Mouse (Mus musculus): Measurements from ENCODE around the gene Tnfrsf25.
A peak's percentile ranks its signal among the peaks of the same experiment; 100 is the strongest.

The Tnfrsf25 gene

DNA sequence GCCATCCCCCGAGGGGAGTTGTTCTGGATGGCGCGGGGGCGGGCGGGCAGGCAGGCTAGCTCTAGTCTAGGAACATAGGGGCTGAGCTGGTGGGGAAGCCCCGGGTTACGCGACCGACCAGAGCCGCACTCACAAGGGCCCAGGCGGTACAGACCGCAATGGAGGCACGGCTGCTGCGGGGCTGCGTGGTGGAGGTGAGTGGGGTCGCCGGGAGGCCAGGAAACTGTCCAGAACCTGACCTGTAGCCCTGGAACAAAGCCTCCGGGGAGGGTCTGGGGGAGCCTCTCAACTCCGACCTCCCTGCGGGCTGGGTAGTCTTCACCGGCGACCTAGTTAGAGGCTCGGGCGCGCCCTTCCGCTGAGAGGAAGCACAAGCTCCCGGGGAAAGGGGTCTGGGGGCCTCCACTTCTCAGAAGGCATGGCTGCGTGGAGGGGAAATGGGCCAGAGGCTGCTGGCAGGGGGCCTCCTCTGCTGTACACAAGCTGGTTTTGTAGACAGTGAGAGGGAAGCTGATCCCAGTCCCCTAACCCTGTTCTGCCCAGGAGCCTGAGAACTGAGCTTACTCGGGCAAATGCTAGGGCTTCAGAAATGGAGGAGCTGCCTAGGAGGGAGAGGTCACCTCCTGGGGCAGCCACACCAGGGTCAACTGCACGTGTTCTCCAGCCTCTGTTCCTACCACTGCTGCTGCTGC lies at the start of gene Tnfrsf25:
Tnfrsf25 (plus strand) TSS at position 14 of the 692 bp plus-strand sequence.
- DNase-seq (ENCODE audit: low read depth, low spot score) = no peak

DNA sequence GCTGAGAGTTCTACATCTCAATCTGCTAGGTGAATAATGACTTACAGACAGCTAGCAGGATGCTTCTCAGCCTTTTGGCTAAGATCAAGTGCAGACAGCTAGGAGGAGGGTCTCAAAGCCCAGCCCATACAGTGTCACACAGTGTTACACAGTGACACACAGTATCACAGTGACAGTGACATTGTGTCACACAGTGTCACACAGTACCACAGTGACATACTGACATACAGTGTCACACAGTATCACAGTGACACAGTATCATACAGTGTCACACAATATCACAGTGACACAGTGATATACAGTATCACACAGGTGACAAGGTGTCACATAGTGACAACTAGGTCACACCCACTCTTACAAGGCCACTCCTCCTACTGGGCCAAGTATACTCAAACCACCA lies 48.5 kb upstream of the Tnfrsf25 start:
- no peak for DNase-seq (ENCODE audit: low read depth, low spot score)

DNA sequence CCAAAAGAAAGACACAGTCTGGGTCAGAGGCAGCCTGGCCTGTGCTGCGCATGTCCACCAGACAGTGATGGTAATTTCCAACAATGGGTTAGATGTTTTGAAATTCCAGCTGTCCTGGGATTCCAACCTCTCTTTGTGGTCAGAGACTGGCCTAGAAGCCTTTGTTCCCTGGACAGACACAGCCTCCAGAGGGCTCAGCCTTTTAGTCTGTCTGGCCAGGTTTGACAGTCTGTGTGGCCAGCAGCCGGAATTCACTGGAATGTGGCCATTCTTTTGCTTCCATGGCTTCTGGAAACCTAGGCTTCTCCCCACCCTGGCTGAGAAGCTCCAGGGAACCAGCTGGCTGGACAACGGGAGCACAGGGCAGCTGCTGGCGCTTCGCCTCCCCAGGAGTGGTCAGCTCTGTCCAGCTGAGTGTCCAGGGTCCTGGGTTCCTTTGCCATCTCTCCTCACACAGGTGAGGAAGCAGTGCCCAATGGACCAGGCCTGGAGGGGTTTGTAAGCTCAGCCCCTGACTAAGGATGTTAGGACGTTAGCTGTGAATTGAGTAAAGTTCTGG lies 47.5 kb upstream of the Tnfrsf25 start:
- peak; percentile 62 for DNase-seq (ENCODE audit: low read depth, low spot score)

DNA sequence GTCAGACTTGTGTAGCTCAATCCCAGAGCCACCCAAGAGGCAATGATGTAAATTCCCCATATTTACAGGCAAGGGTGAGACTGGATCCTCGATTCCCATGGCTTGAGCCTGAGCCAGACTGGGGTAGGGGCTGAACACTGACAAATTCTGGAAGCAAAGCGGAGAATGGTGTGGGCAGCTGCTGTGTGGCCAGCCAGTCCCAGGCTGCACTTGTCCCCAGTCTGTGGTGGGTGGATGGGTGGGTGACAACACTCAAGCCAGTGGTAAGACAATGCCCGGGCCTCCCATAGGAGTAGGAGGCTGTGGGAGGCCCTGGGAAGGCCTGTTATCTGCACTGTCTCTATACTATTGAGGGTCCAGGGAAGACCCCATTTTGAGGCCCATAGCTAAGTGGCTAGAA lies 46.5 kb upstream of the Tnfrsf25 start:
- DNase-seq (ENCODE audit: low read depth, low spot score) = no peak

- DNase-seq (ENCODE audit: low read depth, low spot score) = no peak
Observed at GRCm38 (mm10) chr4:152070494-152071396, 45.0 kb upstream of the Tnfrsf25 start.

- DNase-seq (ENCODE audit: low read depth, low spot score) = no peak
Observed at GRCm38 (mm10) chr4:152072121-152072601, 43.6 kb upstream of the Tnfrsf25 start, which contains the start of gene Plekhg5. Gene Plekhg5, plus strand, starts transcription at chr4:152072498.

- no peak for DNase-seq (ENCODE audit: low read depth, low spot score)
Observed at GRCm38 (mm10) chr4:152072655-152073054, 43.1 kb upstream of the Tnfrsf25 start.

DNA sequence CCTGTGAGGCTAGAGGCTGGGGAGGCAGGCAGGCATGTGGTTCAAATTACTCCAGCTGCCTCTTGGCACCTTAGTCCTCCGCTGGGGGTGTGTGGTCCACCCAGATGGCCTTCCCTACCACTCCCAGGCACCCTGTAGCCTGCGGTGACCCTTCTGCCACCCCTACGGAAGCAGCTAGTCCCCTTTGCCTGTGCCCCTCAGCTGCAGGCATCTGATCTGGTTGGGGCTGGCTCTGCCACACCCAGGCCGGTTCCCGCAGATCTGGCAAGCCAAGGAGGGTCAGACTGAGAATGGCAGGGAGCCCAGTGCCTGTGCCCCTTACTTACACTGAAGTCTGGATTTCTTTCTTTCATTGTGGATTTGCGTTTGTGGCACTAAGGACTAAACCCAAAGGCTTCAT lies 42.0 kb upstream of the Tnfrsf25 start:
- DNase-seq (ENCODE audit: low read depth, low spot score) = no peak

GRCm38 (mm10) chr4:152074548-152074947 lies 41.2 kb upstream of the Tnfrsf25 start:
- DNase-seq (ENCODE audit: low read depth, low spot score) = no peak

- DNase-seq (ENCODE audit: low read depth, low spot score) = no peak
Observed at GRCm38 (mm10) chr4:152077191-152077590, 38.5 kb upstream of the Tnfrsf25 start.

GRCm38 (mm10) chr4:152078105-152078530 lies 37.6 kb upstream of the Tnfrsf25 start:
- DNase-seq (ENCODE audit: low read depth, low spot score) = no peak

DNA sequence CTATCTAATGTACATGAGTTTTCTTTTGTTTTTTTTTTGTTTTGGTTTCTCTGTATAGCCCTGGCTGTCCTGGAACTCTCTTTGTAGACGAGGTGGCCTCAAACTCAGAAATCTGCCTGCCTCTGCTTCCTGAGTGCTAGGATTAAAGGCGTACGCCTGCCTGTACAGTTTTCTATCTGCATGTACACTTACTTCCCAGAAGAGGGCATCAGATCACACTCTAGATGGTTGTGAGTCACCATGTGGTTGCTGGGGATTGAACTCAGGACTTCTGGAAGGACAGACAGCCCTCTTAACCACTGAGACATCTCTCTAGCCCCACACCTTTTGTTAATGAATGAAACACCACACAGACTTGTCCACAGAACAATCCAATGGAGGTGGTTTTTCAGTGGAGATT lies 36.5 kb upstream of the Tnfrsf25 start:
- DNase-seq (ENCODE audit: low read depth, low spot score) = no peak

DNA sequence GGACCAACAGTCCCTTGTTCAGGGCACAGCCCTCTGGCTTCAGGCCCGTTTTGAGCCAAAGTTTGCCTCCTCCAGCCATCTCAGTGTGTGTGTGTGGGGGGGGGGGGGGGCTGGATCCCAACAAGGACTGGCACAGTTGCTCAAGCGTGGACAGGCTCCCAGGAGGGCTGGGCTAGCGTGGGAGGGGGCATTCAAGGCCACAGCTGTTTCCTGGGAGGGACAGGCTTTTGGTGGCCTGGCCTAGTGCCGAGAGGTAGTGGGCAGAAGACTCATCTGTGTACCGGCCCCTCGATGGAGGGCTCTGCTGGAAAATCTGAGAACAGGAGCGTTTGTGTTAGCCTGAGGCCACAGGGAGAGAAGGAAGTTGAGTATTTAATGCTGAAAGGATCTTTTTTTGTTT lies 35.8 kb upstream of the Tnfrsf25 start:
- DNase-seq (ENCODE audit: low read depth, low spot score) = no peak

DNA sequence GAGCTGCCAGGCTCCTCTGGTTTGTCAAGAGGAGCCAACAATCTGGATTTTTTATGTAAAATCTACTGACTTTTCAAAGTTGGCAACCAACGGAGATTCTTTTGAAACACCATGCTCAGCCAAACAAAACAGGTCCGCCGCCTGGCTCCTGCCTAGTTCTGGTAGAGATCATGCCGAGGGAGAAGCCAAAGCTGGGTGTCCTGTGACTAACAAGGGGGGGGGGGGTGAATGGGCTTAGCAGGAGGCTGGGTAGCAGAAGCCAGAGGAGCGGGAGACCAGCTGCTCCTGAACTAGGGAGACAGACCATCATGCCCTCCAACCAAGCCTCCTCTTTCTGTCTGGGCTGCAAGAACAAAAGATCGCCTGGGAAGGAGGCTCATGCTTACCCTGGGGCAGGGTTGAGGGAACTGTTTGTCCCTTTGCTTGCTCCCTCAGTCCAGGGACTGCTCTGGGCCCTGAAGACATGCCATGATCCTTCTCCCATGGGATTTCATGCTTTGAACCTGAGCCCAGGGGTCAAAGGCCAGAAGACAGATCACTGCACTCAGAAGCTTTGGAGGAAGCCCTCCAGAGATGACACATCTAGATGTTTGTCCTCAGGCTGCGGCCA lies 32.0 kb upstream of the Tnfrsf25 start:
- DNase-seq (ENCODE audit: low read depth, low spot score) = peak; percentile 43

DNA sequence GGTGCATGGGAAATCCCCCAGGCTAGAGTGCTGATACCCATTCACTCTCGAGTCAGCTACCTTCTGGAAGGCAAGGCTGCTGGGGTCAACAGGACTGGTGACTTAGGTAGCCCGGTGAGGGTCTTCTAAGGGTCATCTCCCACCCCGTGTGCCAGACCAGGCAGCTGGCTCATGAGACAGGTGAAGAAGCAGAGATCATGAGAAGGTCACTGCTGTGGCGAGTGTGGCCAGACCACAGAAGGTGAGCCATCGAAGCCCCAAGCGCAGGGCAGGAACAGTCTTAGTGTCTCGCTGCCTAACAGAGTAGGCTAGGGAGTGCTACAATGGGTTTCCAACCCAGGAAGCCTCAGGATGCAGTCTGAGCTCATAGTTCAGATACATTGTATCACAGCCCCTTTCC lies 31.1 kb upstream of the Tnfrsf25 start:
- DNase-seq (ENCODE audit: low read depth, low spot score) = no peak

GRCm38 (mm10) chr4:152086505-152087210 lies 29.1 kb upstream of the Tnfrsf25 start:
- peak; percentile 34 for DNase-seq (ENCODE audit: low read depth, low spot score)

- DNase-seq (ENCODE audit: low read depth, low spot score) = no peak
Observed at GRCm38 (mm10) chr4:152087211-152088081, 28.3 kb upstream of the Tnfrsf25 start.

DNA sequence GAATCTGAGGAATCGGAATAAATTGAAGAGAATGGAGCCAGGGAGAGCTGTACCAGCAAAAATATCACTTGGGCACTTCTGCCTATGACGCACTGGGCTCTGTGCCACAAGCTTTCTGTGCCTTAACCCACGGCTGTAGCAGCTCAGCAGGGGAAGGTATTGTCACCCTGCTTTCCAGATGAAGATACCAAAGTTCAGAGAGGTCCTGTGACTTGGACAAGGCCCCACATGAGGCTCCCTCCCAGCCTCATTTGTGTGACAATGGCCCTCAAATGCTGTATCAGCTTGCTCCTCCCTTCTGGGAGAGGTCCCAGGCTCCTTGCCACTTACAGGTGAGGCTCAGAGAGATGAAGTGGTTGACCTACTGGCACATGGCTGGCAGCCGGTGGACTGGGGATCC lies 27.6 kb upstream of the Tnfrsf25 start:
- DNase-seq (ENCODE audit: low read depth, low spot score) = peak; percentile 44

GRCm38 (mm10) chr4:152088556-152089120 lies 27.1 kb upstream of the Tnfrsf25 start:
- no peak for DNase-seq (ENCODE audit: low read depth, low spot score)

- no peak for DNase-seq (ENCODE audit: low read depth, low spot score)
Observed at GRCm38 (mm10) chr4:152090191-152090590, 25.5 kb upstream of the Tnfrsf25 start.
